Mouse (Mus musculus) bone marrow, adult 2 months (tissue): ENCODE measurements around the gene Rcan2. TPM values are rescaled to one million over a fixed set of nuclear protein-coding genes. Genes with fewer than 3 reads are reported as not detected.

Source experiments
- H3K27ac ChIP-seq: fragments of 200-500 bp; 2 replicates; pipeline ENCODE4 v1.5.1; 2012; ENCODE audit warnings: low read depth, mild to moderate bottlenecking, control low read depth, inconsistent platforms, low read length; ENCODE audit not compliant: control insufficient read depth, poor library complexity, insufficient read depth
- H3K4me1 ChIP-seq: fragments of 200-500 bp; 2 replicates; pipeline ENCODE4 v1.6.1; 2011; ENCODE audit warnings: low read length; ENCODE audit not compliant: control insufficient read depth, insufficient read depth
- H3K4me3 ChIP-seq: fragments of 200-500 bp; replicated peaks from 2 replicates; pipeline ENCODE3; 2011; ENCODE audit warnings: mild to moderate bottlenecking, low read depth, low read length, control low read depth; ENCODE audit not compliant: control insufficient read depth
- CTCF ChIP-seq: fragments of 200-500 bp; IDR thresholded peaks from 2 replicates; pipeline ENCODE4 v1.5.1; 2011; ENCODE audit warnings: low read length, control low read depth; ENCODE audit not compliant: control insufficient read depth, insufficient read depth
- POLR2A ChIP-seq: fragments of 200-500 bp; IDR thresholded peaks from 2 replicates; pipeline ENCODE4 v1.6.1; 2011; ENCODE audit warnings: low read depth, mild to moderate bottlenecking, control low read depth, low read length, borderline replicate concordance; ENCODE audit not compliant: control insufficient read depth
- WGBS: fragments of 180-500 bp; shearing (Covaris S2); methylation state at CpG from one replicate; pipeline ENCODE4 v1.1.7; 2018; 5-methylcytosine and 5-hydroxymethylcytosine counted together
- polyA plus RNA-seq: library from polyadenylated mRNA; stranded (reverse); fragments of >200 nt; gene quantifications from 2 replicates; pipeline ENCODE4 v1.2.4, GENCODE M21; 2011; ENCODE audit warnings: low replicate concordance; ENCODE audit not compliant: missing spikeins, insufficient read depth, insufficient read length

Gene Rcan2
- polyA plus RNA-seq, 1 experiment, result 2.1 TPM

DNA sequence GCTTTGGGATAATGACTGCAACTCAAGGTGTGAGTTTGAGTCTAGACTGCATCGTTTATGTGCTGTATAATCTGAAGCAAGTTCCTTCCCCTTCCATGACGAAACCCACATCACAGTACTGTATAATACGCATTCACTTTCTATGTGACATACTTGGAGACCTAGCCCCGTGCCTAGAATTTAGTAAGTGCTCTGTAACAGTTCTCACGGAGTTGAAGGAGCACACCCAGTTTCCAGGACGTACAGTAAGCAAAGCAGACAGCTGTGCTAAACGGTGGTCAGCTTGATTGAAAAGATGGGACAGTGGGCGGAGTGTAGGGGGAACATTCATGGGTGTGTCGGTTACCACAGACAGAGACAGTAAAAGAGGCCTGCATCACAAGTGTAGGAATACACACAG is 226.2 kb downstream of the Rcan2 start:
- Histone ChIP-seq H3K27ac (no peak overlapping the region), H3K4me1 (no peaks in the 10 kb centered on the region), H3K4me3 (no peak overlapping the region)
- no peak for TF ChIP-seq CTCF
- TF ChIP-seq POLR2A, result no peak
- 60% methylated on average over 9 of the region's 9 CpGs for WGBS

DNA sequence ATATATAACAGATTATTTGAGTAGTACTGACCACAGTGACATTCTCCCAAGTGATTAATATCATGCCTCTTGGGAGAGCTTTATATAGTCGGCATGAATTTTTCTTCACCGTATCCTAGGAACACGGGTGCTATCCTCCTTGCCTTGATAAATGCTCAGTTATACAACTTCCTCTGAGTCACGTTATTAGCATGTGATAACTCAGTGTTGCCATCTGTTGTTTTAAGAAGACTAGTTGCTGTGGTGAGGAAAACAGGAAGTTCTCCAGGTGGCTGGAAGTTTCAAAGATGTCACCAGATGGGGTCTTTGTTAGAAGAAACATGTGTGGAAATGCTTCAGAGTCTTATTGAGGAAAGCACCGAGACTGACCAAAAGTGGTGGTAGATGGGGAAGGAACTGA is 228.5 kb downstream of the Rcan2 start:
- TF ChIP-seq CTCF (no peak), POLR2A (no peak)
- 16% methylated on average over 5 of the region's 5 CpGs for WGBS
- H3K27ac ChIP-seq, result no peak overlapping the region
- no peak overlapping the region for H3K4me3 ChIP-seq
- H3K4me1 ChIP-seq, result no peaks in the 10 kb centered on the region

DNA sequence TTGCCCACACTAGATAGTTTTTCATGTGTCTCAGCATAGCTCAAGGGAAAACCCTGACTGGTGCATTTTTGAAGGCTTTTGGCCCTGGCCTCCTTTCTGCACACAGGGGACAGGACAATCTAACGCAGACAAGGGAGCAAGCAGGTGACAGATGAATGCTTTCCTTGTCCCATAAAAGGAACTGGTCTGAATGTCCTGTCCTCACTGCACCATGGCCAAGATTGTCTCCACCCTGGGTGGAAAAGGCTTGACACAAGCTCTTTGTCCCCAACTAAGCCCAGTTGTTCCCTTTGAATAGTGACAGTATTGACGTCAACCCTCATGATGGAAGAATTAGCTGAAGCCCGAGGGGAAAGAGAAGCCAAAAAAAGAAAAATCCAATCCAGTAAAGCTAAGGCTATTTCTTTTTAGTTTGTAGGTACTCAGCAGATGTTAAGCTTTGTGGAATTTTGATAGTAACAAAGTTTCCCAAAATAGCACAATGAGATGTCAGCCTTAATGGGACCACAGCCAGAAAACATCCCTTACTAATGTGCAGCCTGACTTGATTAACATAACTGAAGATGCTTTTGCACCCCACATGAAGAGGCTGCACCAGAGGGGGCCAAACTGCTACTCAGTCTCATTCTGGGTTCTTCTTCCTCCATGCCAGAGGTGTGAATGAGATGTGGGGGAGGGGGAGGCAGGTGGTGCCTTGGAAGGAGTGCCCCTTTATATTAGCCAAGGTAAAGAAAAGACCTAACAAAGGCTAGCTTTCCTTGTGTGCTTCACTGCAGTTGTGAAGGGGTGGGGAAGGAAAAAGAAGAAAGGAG is 229.8 kb downstream of the Rcan2 start:
- TF ChIP-seq CTCF, result no peak
- TF ChIP-seq POLR2A, result no peak
- H3K4me3 ChIP-seq, result no peak overlapping the region
- H3K4me1 ChIP-seq, result no peaks in the 10 kb centered on the region
- H3K27ac ChIP-seq, result no peak overlapping the region
- WGBS, result 79% methylated on average over 3 of the region's 3 CpGs

DNA sequence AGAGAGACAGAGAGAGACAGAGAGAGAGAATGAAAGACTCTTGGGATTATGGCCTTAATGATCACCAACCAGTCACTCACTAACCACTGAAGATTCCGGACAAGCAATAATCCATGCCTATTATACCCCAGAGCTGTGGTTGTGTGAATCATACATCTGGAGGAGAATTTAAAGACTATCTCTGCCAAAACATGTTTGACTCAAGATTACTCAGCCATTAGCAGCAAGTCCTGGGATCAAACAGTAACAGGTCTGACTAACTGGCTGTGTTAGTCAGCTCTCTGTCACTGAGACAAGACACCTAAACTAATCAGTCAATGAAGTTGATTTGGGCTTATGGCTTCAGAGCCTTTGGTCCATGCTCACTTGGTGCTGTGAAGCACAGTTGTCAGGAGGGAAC is 233.9 kb downstream of the Rcan2 start:
- TF ChIP-seq CTCF (no peak), POLR2A (no peak)
- Histone ChIP-seq H3K27ac (no peak overlapping the region), H3K4me3 (no peak overlapping the region), H3K4me1 (no peaks in the 10 kb centered on the region)
- WGBS, result 80% methylated on average over 1 of the region's 1 CpGs

DNA sequence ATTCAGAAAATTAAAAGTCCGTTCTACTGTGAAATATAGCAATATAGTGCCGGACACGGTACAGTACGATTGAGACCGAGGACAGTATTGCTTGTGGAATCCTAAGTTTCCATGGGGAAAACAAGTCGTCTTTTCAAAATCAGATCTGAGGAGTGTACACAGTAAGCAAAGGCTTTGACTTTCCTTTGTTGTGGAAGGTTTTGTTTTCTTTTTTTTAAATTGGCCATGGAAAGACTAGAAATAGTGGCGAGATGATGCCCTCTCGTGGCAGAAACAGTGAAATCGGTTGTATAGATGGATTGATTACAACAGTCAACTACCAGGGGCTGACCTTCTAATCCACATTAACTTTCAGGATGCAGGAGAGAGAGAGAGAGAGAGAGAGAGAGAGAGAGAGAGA is 237.5 kb downstream of the Rcan2 start:
- 61% methylated on average over 9 of the region's 9 CpGs for WGBS
- H3K4me1 ChIP-seq, result no peaks in the 10 kb centered on the region
- TF ChIP-seq POLR2A, result no peak
- TF ChIP-seq CTCF, result no peak
- H3K27ac ChIP-seq, result no peak overlapping the region
- H3K4me3 ChIP-seq, result no peak overlapping the region

DNA sequence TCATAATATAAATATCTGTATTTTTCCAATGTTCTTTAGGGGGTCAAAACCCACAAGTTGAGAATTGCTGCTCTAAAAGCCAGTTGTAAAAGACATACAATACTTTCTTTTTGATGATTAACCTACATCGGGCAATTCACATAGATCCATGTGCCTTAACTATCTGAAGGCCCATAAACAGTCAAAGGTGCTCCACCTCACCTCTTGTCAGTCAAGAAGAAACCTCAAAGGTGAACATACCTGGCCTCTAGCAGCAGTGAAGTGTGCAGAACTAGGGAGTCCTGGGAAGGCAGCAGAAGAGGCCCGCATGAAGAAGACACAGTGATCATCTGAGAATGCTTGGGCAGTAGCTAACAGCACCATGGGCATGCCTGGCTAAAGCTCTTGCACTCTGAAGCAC is 239.3 kb downstream of the Rcan2 start:
- Histone ChIP-seq H3K4me3 (no peak overlapping the region), H3K4me1 (no peaks in the 10 kb centered on the region), H3K27ac (no peak overlapping the region)
- 80% methylated on average over 2 of the region's 2 CpGs for WGBS
- TF ChIP-seq POLR2A (no peak), CTCF (no peak)

DNA sequence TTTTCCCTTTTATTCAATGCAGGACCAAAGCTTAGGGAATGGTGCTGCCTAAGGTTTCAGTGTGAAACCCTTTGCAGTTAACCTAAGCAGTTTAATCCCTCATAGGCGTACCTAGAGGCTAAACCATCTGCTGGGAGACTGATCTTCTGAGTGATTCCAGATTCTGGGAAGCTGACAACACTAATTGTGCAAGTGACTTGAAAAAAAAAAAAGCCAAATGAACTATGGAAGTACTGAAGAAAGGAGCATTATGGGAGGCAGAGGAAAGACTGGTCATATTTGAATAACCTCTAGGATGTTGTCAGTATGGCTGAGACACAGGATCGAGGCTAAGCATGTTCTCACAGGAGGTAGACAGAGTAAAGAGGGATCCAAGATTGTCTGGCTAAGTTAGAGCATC is 241.2 kb downstream of the Rcan2 start:
- 74% methylated on average over 2 of the region's 2 CpGs for WGBS
- Histone ChIP-seq H3K4me3 (no peak overlapping the region), H3K27ac (no peak overlapping the region), H3K4me1 (no peaks in the 10 kb centered on the region)
- TF ChIP-seq CTCF (no peak), POLR2A (no peak)

DNA sequence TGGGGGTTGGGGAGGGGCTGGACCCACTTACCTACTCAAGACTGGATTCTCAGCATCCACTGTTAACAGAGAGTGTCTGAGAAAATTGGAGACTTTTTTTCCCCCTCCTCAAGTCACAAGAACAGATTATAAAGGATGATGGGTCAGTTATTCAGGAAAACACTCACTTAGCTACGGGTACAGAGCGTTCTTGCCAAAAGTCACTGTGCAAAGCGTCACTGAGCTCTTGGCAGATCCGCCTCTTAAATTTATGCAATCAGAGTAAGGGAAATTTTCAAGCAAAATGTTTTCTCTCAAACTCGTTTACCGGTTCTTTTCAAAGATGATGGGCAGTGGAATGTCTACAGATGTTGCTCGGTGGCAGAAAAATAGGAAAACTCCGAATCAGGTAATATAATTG is 241.7 kb downstream of the Rcan2 start:
- H3K27ac ChIP-seq, result no peak overlapping the region
- 75% methylated on average over 8 of the region's 8 CpGs for WGBS
- H3K4me1 ChIP-seq, result no peaks in the 10 kb centered on the region
- H3K4me3 ChIP-seq, result no peak overlapping the region
- TF ChIP-seq POLR2A, result no peak

DNA sequence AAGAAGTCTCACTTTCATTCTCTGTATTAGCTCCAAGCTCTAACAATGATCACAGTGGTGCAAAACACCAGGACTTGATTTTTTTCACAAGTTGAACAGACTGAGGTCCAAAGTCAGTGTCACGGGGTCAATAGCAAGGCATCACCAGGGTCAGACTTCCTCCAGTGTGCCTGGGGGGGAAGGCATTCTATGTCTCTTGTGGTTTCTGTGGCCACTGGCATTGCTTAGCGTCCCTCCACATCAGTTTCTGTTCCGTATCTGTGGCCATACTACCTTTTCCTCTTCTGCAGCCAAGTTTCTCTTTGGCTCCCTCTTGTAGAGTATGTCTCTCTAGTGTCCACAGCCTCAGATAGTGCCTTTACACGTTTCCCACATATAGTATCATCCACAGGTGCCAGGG is 252.3 kb downstream of the Rcan2 start:
- WGBS, result 0% methylated on average over 4 of the region's 4 CpGs
- Histone ChIP-seq H3K27ac (no peak overlapping the region), H3K4me1 (no peaks in the 10 kb centered on the region; the same call in 1 of the 2 replicates), H3K4me3 (no peak overlapping the region)
- no peak for TF ChIP-seq CTCF
- TF ChIP-seq POLR2A, result no peak
